Mouse (Mus musculus): ENCODE results near the gene Dtx1. TPM values are rescaled to one million over a fixed set of nuclear protein-coding genes. Genes with fewer than 3 reads are reported as not detected.

Dtx1 gene
- total and polyA plus RNA-seq, 2 experiments from 2014 or later: 65.2 to 193 TPM

- 6% methylated on average over 29 of the region's 29 CpGs for whole genome bisulfite sequencing
- Histone ChIP-seq H3K4me2 (ENCODE audit: low read depth) (peak overlapping the region; percentile 30; the same call in 1 of the 2 replicates), H3K9ac (no peak overlapping the region)
These were observed 80.6 kb downstream of the Dtx1 start for GRCm38 (mm10) chr5:120631128-120631527.

More at GRCm38 (mm10) chr5:120631128-120631527, 80.6 kb downstream of the Dtx1 start:
- DNase-seq: no peak
- H3K27ac ChIP-seq (ENCODE audit: low read depth, low read length): no peak overlapping the region
- ATAC-seq: 0 out of 2 replicates have a peak, but pooled peaks have one; percentile 26
- no peaks in the 10 kb centered on the region for H3K9me3 ChIP-seq (ENCODE audit: low read length)
- H3K4me1 ChIP-seq (ENCODE audit: insufficient read depth): no peaks in the 10 kb centered on the region
- no peak for TF ChIP-seq CTCF (IDR thresholded peaks at IDR 0.05; ENCODE audit: low read depth)
- no peaks in the 10 kb centered on the region for H3K27me3 ChIP-seq (ENCODE audit: insufficient read depth, low read length)
- no peak overlapping the region for H3K4me3 ChIP-seq (ENCODE audit: low read depth, low read length)
- peaks cover 20% of the 10 kb centered on the region for H3K36me3 ChIP-seq (ENCODE audit: insufficient read depth)

Other genes with a start within 250 kb of the Dtx1 start
- gene Sdsl, start 239.1 kb downstream of the Dtx1 start, total RNA-seq (2014; rRNA removed): 1.3 and 3.0 TPM in 2 replicates
- 2.3 and 3.1 TPM in 2 replicates for gene Sdsl, start 239.1 kb downstream of the Dtx1 start, polyA plus RNA-seq (2015; fragmentation: Nextera tagmentation; extraction: Ambion mirVana)
- not detected in 2 replicates for gene Sds, start 235.4 kb downstream of the Dtx1 start, total RNA-seq (2014; rRNA removed)
- not detected in 2 replicates for gene Sds, start 235.4 kb downstream of the Dtx1 start, polyA plus RNA-seq (2015; fragmentation: Nextera tagmentation; extraction: Ambion mirVana)
- gene Plbd2, start 208.3 kb downstream of the Dtx1 start, total RNA-seq (2014; rRNA removed): 19.5 and 23.7 TPM in 2 replicates
- gene Plbd2, start 208.3 kb downstream of the Dtx1 start, polyA plus RNA-seq (2015; fragmentation: Nextera tagmentation; extraction: Ambion mirVana): 33.5 and 39.4 TPM in 2 replicates
- 2.5 and 4.9 TPM in 2 replicates for gene Slc8b1, start 200.8 kb downstream of the Dtx1 start, total RNA-seq (2014; rRNA removed)
- gene Slc8b1, start 200.8 kb downstream of the Dtx1 start, polyA plus RNA-seq (2015; fragmentation: Nextera tagmentation; extraction: Ambion mirVana): 1.6 and 2.0 TPM in 2 replicates
- gene Tpcn1, start 123.3 kb downstream of the Dtx1 start, total RNA-seq (2014; rRNA removed): 10.0 and 14.3 TPM in 2 replicates
- 7.9 and 11.1 TPM in 2 replicates for gene Tpcn1, start 123.3 kb downstream of the Dtx1 start, polyA plus RNA-seq (2015; fragmentation: Nextera tagmentation; extraction: Ambion mirVana)
- gene Iqcd, start 122.9 kb downstream of the Dtx1 start, total RNA-seq (2014; rRNA removed): 1.4 and 2.0 TPM in 2 replicates
- 1.4 and 1.8 TPM in 2 replicates for gene Iqcd, start 122.9 kb downstream of the Dtx1 start, polyA plus RNA-seq (2015; fragmentation: Nextera tagmentation; extraction: Ambion mirVana)
- gene Rita1, start 99.3 kb downstream of the Dtx1 start, total RNA-seq (2014; rRNA removed): 24.1 and 36.5 TPM in 2 replicates
- 28.6 and 31.8 TPM in 2 replicates for gene Rita1, start 99.3 kb downstream of the Dtx1 start, polyA plus RNA-seq (2015; fragmentation: Nextera tagmentation; extraction: Ambion mirVana)
- gene Ddx54, start 99.2 kb downstream of the Dtx1 start, total RNA-seq (2014; rRNA removed): 43.9 and 46.0 TPM in 2 replicates
- 35.5 and 40.0 TPM in 2 replicates for gene Ddx54, start 99.2 kb downstream of the Dtx1 start, polyA plus RNA-seq (2015; fragmentation: Nextera tagmentation; extraction: Ambion mirVana)
- 1.9 and 2.1 TPM in 2 replicates for gene Cfap73, start 77.7 kb downstream of the Dtx1 start, total RNA-seq (2014; rRNA removed)
- gene Cfap73, start 77.7 kb downstream of the Dtx1 start, polyA plus RNA-seq (2015; fragmentation: Nextera tagmentation; extraction: Ambion mirVana): 0.68 and 1.2 TPM in 2 replicates
- 25.9 and 36.8 TPM in 2 replicates for gene Rasal1, start 63.1 kb downstream of the Dtx1 start, total RNA-seq (2014; rRNA removed)
- 14.0 and 20.0 TPM in 2 replicates for gene Rasal1, start 63.1 kb downstream of the Dtx1 start, polyA plus RNA-seq (2015; fragmentation: Nextera tagmentation; extraction: Ambion mirVana)
- 0.38 and 0.71 TPM in 2 replicates for gene Oas2, start 37.9 kb upstream of the Dtx1 start, total RNA-seq (2014; rRNA removed)
- gene Oas2, start 37.9 kb upstream of the Dtx1 start, polyA plus RNA-seq (2015; fragmentation: Nextera tagmentation; extraction: Ambion mirVana): 0.19 and 0.30 TPM in 2 replicates
- gene Oas3, start 65.7 kb upstream of the Dtx1 start, total RNA-seq (2014; rRNA removed): 0.38 and 0.52 TPM in 2 replicates
- gene Oas3, start 65.7 kb upstream of the Dtx1 start, polyA plus RNA-seq (2015; fragmentation: Nextera tagmentation; extraction: Ambion mirVana): 0.29 and 0.69 TPM in 2 replicates
- not detected in 2 replicates for gene Oas1e, start 83.6 kb upstream of the Dtx1 start, total RNA-seq (2014; rRNA removed)
- gene Oas1e, start 83.6 kb upstream of the Dtx1 start, polyA plus RNA-seq (2015; fragmentation: Nextera tagmentation; extraction: Ambion mirVana): 0.13 and 0.21 TPM in 2 replicates
- 0.69 and 1.8 TPM in 2 replicates for gene Oas1c, start 100.6 kb upstream of the Dtx1 start, total RNA-seq (2014; rRNA removed)
- gene Oas1c, start 100.6 kb upstream of the Dtx1 start, polyA plus RNA-seq (2015; fragmentation: Nextera tagmentation; extraction: Ambion mirVana): 0.63 and 0.80 TPM in 2 replicates
- not detected in 2 replicates for gene Oas1f, start 135.4 kb upstream of the Dtx1 start, total RNA-seq (2014; rRNA removed)
- gene Oas1f, start 135.4 kb upstream of the Dtx1 start, polyA plus RNA-seq (2015; fragmentation: Nextera tagmentation; extraction: Ambion mirVana): not detected in 2 replicates
- not detected in 2 replicates for gene Oas1h, start 149.5 kb upstream of the Dtx1 start, total RNA-seq (2014; rRNA removed)
- not detected in 2 replicates for gene Oas1h, start 149.5 kb upstream of the Dtx1 start, polyA plus RNA-seq (2015; fragmentation: Nextera tagmentation; extraction: Ambion mirVana)
- 0.15 and 0.62 TPM in 2 replicates for gene Oas1g, start 175.7 kb upstream of the Dtx1 start, total RNA-seq (2014; rRNA removed)
- gene Oas1g, start 175.7 kb upstream of the Dtx1 start, polyA plus RNA-seq (2015; fragmentation: Nextera tagmentation; extraction: Ambion mirVana): 0.23 and 0.40 TPM in 2 replicates
- 0.77 and 2.0 TPM in 2 replicates for gene Oas1a, start 195.6 kb upstream of the Dtx1 start, total RNA-seq (2014; rRNA removed)
- gene Oas1a, start 195.6 kb upstream of the Dtx1 start, polyA plus RNA-seq (2015; fragmentation: Nextera tagmentation; extraction: Ambion mirVana): 1.2 and 1.3 TPM in 2 replicates
- gene Oas1d, start 202.6 kb upstream of the Dtx1 start, total RNA-seq (2014; rRNA removed): 0.15 and 0.48 TPM in 2 replicates
- 0.41 TPM in 1 of 2 replicates, not detected in the other for gene Oas1d, start 202.6 kb upstream of the Dtx1 start, polyA plus RNA-seq (2015; fragmentation: Nextera tagmentation; extraction: Ambion mirVana)

Measured in forebrain, postnatal 0 days (tissue).